Mouse (Mus musculus) lung, postnatal 14 days (tissue): ENCODE data around the gene Otub1.

Experiments used
- DNase-seq: peaks from one replicate; pipeline ENCODE4 v3.0.0; 2021

Otub1 gene

GRCm38 (mm10) chr19:7205326-7205725 is 790 bp downstream of the Otub1 start:
- DNase-seq, result no peak

GRCm38 (mm10) chr19:7204898-7205297 is 1.2 kb downstream of the Otub1 start:
- DNase-seq, result no peak

- DNase-seq, result no peak
These were observed 5.7 kb downstream of the Otub1 start for GRCm38 (mm10) chr19:7200427-7200826.

- no peak for DNase-seq
These were observed 7.0 kb downstream of the Otub1 start for GRCm38 (mm10) chr19:7199089-7199488.

- no peak for DNase-seq
These were observed 8.7 kb downstream of the Otub1 start for GRCm38 (mm10) chr19:7197445-7197844.

GRCm38 (mm10) chr19:7196741-7197270 is 9.3 kb downstream of the Otub1 start:
- no peak for DNase-seq

GRCm38 (mm10) chr19:7195900-7196728 is 10.0 kb downstream of the Otub1 start:
- peak; percentile 73 for DNase-seq

GRCm38 (mm10) chr19:7192561-7192967 is 13.6 kb downstream of the Otub1 start:
- no peak for DNase-seq

- no peak for DNase-seq
These were observed 14.5 kb downstream of the Otub1 start for GRCm38 (mm10) chr19:7191639-7192038.

GRCm38 (mm10) chr19:7190986-7191385 is 15.1 kb downstream of the Otub1 start:
- no peak for DNase-seq

- no peak for DNase-seq
These were observed 17.1 kb downstream of the Otub1 start for GRCm38 (mm10) chr19:7189026-7189425.

- DNase-seq, result no peak
These were observed 19.0 kb downstream of the Otub1 start for GRCm38 (mm10) chr19:7187157-7187556.

GRCm38 (mm10) chr19:7185715-7186291 is 20.3 kb downstream of the Otub1 start:
- no peak for DNase-seq

GRCm38 (mm10) chr19:7185059-7185458 is 21.1 kb downstream of the Otub1 start:
- no peak for DNase-seq

GRCm38 (mm10) chr19:7183419-7183818 is 22.7 kb downstream of the Otub1 start:
- DNase-seq, result no peak

GRCm38 (mm10) chr19:7182273-7182949 is 23.7 kb downstream of the Otub1 start:
- peak; percentile 61 for DNase-seq

- DNase-seq, result no peak
These were observed 24.6 kb downstream of the Otub1 start for GRCm38 (mm10) chr19:7181496-7181895.

- no peak for DNase-seq
These were observed 25.2 kb downstream of the Otub1 start for GRCm38 (mm10) chr19:7180756-7181405.

GRCm38 (mm10) chr19:7178841-7179452 is 27.2 kb downstream of the Otub1 start:
- DNase-seq, result no peak

- DNase-seq, result no peak
These were observed 28.2 kb downstream of the Otub1 start for GRCm38 (mm10) chr19:7177804-7178511.

- no peak for DNase-seq
These were observed 29.9 kb downstream of the Otub1 start for GRCm38 (mm10) chr19:7176041-7176696.
